Mouse (Mus musculus): ENCODE data around the gene Aff3. TPM values are rescaled to one million over a fixed set of nuclear protein-coding genes. Genes with fewer than 3 reads are reported as not detected.

Aff3 gene
- total RNA-seq, 2 experiments from 2014 or later: 3.7 to 4.6 TPM

DNA sequence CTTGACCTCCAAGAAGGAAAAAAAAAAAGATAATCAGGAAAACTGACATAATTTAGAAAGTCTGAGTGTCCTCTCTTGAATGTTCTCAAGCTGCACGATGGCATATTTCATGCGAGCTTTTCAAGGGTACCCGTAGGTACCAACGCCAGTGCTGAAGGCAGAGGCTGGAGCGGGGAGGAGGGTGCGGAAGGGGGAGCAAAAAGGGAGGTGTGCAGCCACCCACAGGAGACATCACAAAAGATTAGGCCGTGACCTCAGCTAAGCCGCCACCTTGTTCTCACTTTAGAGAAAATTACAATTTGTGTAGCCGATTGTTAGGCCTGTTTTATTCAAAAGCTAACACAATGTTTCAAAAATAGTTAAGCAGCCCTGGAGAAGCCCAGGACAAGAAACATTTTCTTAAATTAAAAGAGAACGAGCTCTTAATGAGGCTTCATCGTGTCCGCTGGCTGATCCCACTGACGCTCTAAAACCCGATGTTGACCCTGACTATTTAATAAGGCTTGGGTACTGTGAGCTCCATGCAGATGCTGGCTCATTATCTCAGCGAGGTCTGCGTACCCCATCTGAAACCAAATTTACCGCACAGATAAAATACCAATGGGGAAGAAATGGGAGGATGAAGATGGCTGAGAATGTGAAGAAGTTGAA, 274.4 kb downstream of the Aff3 start:
- no peak for DNase-seq

DNA sequence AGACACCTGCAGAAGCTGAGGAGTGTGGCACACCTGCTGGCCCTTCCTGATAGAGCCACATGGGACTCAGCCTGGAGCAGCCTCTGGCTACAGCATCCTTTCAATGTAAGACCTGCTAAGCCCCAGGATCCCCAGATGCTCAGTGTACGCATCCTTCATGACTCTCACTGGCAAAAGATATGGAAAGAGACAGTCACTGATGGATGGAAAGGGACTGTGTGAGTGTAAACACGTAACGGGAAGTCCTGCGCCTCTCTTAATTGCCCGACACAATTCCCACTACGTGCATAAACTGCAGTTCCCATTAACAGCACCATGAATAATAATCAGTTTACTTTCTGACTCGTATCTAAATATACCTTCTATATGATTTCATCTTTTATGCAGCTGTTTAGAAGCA, 275.2 kb downstream of the Aff3 start:
- no peak for DNase-seq

DNA sequence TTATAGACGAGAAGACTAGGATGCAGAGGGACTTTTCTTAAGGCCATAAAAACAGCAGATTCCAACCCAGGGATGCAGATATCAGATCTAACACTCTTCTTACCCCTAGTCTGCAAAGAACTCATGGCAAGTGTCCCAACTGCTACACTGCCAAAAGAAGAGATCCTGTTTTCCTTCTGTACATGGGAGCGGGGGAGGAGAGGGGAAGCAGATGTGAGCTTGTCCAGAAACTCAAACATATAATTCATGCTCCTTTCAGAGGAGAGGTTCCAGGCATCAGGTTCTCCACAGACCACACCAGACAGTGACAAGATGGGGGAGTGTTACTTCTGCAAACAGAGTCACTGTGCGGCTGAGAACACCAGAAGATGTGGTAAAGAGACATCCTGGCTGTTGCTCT, 276.3 kb downstream of the Aff3 start:
- DNase-seq: no peak

DNA sequence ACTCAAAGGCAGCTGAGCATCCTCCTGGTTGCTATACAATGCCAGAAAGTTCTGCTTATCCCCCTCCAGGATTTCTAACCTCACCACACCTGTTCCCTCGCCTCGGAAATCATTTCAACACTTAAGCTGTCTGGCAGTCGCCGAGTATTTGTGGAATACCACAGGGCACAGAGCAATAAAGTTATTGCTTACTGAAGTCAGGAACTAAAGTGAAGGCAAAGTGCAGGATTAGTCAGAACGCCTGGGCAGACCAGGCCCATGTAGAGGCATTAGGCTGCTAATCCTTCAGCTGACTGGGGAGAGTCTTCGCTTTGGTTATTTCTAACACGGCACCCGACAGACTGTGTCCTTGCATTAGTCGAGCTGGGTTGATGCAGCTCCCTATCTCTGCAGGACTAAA, 277.3 kb downstream of the Aff3 start:
- DNase-seq: no peak

DNA sequence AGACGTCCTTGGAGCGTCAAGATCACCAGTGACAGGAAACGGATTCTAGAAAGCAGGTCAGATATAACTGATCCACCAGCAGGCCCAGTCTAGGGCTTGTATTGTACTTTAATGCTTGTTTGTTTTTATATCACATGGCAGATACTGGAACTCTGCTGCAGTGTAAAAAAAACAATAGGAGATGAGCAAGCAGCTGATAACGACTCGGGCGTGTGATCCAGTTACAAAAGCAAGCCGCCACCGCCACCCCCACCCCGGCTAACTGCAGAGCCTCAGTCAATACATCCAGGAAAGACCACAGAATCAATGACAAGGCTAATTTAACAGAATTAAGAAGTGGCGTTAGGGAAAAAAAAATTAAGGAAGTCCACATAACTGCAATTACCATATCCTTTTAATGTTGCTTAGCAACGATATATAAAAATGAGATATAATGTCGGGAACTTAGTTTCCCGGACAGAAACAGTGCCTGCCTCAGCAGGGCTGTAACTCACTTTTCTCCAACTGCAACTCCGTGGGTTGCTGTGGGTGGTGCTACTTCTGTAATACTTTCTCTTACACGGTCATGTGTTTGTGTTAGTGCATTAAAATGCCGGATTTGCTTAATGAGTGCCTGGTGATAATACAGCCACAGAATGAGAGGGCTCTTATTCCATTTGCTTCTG, 280.2 kb downstream of the Aff3 start:
- no peak for DNase-seq

DNA sequence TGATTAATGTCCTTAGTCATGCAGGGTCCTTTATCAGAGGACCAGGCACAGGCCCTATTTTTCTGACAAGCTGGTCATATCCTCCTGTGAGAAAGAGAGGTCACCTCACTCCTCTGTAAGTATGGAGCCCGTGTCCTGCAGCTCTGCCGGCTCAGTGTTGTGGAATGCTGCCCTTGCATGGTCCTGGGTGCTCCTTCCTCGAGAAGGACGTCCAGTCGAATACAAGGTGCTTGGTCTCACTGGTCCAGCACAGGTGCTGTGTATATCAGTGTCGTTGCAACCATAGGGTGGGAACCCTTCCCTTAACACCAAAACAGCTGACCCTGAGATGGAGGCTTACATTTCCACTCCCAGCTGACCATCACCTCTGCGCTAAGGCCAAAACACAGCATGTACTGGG, 280.7 kb downstream of the Aff3 start:
- no peak for DNase-seq

DNA sequence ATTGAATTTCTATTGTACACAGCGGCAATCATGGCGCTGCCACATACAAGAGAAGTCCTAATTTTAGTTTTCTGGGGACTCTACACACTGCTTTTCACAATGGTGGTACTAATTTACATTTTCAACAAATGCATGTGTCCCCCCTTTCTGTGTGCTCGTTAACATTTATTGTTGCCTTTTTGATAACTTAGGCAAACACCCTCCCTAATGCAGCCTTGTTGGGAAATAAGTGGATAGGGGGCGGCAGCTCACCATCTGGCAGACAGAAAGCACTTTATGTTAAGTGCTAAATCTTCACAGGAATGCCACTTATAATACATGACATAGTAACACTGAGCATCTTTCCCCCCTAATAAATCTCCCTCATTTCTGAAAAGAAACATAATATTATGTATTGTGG, 282.1 kb downstream of the Aff3 start:
- no peak for DNase-seq

DNA sequence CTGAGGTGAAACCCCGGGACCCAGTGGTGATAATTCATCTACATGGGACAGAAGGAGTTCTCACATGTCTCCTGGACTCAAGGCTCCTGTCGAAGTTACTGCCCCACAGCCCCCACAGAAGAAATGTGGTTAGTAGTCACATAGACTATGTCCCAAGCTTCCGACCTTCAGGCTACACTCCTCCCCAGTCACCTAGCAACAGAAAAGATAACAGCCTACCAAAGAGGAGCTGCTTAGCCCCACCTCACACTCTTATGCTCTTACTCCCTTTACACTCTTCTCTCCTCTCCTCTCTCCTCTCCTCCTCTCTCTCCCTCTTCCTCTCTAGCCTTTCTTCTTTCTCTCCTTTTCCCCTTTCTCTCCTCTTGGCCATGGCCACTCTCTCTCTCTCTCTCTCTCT, 286.8 kb downstream of the Aff3 start:
- no peak for DNase-seq

DNA sequence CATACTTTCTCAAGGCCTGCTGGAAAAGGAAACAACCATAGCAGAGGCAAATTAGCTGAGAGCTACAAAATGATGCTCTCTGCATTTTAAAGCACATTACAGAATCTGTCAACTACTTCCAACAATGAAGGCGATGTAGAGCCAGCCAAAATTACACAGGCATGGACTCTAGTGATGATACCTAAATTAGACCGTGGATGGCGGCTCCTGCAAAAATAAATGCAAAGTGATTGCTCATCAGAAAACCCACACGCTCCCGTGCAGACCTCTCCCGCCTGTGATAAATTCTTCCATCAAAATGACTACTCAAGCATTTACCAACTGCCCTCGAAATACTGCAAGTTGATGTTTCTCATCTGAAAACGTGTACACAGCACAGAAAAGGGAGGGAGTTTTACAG, 295.6 kb downstream of the Aff3 start:
- DNase-seq: no peak

DNA sequence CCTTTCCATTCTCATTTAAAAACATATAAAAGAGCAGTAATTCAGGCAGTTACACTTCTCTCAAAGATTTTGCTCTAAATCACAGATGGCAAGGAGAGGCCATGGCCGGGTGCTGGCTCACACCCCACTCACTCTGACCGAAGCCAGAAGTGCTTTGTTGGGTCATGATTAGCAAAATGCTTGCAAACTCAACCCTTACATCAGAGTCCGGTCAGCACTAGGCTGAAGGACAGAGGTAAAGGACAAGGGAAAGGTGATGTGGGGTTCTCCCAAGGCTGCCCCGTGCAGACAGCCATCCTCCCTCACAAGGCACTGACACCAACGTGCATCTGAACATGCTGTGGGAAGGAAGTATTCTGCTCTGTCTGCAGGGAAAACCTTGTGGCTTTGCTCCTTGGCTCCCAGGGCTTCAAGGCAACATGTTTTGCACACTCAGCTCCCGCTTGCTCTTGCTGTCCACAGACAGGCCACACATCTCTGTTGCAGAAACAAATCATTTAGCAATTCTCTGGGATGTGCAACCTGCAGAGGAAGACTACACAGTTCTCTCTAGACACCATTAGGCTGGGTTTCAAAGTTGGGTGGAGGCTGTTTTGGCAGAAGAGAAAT, 296.6 kb downstream of the Aff3 start:
- DNase-seq: peak; percentile 14 to 63

DNA sequence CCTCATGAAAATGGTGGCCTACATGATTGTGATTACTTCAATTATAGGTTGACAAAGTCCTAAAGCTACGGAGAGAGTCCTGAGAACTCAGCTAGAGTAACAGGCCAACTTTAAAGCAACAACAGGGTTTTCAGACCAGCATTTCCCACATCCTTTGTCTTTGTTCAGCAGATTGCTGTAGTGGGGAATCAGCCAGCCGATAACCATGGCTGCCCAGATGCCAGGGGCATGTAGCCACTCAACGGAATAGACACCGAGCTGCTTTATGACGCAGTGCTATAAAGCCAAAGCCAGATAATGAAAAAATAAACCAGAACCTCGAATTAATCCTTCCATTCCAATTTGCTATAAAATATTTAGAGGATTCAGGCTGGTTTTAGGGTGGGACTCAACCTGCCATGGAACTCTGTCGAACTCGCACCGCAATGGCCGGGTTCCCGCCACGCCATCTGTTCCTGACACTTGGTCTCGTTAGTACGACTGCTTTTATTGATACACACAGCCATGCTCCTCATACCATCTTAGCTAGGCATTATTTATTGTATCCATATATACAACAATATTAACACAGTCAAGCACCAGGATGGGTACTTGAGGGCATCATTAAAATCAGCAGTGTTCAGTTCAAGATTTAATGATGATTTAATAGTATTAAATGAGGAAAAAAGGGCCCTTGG, 297.2 kb downstream of the Aff3 start:
- DNase-seq: no peak

DNA sequence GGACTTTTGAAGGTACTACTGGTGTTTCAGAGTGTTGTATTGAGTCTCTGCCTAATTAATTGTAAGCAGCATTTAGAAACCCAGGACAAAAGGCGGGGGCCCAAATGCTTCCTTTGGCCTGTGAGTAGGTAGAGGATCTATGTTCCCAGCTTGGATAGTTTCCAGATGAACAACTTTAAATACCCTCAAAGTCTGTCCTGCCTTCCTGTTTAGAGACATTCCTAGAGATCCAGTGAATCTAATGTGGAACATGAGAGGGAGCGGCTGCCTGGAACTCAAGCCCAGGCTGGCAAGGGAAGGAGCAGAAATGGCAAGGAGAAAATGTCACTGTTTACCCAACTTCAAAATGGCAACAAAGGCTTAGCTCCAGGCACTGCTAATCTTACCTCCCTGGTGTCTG, 300.9 kb downstream of the Aff3 start:
- DNase-seq: no peak

DNA sequence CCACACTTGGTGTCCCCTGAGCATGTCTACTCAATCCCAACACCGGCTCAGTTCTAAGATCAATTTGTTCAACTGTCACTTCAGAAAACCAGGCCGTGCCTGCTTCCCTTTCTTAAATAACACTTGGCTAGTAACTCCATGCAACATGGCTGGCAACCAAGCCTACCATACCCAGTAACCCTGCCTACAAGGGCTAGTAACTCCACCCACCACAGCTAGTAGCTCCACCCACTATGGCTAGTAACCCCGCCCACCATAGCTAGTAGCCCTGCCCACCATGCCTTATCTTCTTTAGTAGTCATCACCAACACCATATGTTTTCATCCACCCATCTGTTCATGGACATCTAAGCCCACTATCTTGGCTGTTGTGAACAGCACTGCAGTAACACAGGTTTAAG, 302.5 kb downstream of the Aff3 start:
- no peak for DNase-seq

DNA sequence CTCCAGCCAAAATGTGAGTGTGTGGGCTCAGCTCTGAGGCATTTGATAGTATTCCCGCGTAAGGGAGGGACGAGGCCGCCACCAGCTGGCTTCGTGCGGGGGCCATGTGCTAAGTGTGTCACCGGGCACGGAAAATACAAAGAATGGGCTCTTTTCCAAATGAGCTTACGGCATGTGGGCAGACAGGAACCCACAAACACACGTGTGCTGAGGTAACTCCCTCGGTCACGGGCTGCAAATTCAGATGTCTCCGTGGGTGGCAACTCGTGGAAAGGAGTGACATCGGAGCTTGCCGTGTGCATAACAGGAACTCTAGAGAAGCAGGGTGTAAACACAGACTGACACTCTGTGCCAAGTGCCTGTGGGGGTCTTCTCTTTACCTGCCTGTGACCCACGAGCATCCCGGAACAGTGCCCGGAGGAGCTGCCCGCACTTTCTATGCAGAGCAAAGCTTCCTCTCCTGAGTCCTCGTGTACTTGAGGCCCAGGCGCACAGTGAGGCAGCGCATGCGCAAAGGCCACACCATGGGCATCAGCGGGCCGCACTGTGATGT, 305.9 kb downstream of the Aff3 start:
- DNase-seq: no peak

DNA sequence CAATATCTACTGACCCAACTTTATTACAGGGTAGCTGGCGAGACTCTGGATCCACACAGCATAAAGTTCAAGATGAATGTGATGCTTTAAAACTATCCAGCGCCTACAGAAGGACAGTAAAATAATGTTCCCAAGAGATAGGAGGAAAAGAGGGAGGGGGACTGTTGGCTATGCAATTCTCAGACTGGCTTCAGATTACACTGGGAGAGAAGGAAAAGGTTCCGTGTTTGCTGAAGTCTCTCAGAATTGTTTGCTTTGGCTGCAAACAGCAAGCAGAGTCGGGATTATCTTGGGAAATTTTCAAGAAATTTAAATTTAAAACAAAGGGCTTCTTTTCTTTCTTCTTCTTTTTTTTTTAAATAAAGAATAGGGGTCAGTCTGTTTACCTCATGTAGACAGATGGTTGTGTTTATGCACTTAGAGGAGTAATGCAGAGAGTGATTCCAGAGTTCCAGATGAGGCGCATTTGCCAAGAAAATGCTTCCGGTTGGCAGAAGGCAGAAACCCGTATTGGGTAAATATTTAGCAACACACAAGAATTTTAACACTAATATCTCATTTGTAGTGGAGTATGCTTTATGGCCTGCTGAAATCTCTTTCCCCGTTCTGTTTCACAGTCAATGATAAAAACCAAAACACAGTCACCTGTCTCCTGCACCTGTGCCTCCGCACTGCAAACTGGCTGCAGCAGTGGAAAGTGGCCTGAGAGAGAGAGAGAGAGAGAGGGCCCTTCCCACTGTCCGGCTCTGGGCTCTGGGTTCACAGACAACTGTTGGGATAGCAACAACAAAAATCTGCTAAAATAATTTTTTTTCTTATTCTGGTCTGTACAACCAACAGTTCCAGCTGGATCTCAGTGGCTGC, 306.6 kb downstream of the Aff3 start:
- DNase-seq: peak in 1 of 2 experiments; percentile 29

DNA sequence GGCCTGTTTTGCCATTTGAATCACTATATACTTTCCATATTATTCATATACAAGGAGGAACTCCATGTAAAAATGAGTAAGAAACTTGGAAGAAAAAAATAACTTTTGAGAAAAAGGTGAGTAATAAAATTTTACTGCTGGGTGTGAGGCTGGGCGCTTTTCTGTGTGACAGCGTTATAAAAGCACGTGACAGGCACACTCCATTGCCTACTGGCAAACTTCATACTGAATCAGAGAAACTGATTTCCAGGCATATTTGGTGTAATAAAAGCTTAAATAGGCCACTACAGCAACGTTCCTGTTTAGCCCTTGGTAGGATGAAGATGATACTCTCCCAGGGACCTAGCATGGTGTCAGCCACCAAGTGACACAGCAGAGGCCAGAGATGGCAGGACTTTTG, 310.2 kb downstream of the Aff3 start:
- no peak for DNase-seq

DNA sequence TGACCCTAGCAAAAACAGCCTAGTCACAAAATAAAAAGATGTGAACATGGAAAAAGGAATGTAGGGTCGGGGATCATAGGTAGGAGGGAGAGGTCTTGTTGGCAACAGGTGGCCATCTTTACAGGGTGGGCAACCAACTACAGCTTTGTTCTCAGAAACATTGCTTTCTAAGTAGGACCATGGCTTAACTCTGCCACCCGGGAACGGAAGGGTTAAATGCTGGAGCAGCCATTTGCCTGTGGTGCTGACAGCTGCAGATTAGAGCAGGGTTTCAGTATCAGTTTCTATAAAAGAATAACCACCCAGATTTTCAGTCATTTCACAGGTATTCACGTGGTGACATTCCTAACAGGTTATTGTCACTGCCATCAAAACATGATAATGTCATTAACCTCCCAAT, 317.4 kb downstream of the Aff3 start:
- no peak for DNase-seq

DNA sequence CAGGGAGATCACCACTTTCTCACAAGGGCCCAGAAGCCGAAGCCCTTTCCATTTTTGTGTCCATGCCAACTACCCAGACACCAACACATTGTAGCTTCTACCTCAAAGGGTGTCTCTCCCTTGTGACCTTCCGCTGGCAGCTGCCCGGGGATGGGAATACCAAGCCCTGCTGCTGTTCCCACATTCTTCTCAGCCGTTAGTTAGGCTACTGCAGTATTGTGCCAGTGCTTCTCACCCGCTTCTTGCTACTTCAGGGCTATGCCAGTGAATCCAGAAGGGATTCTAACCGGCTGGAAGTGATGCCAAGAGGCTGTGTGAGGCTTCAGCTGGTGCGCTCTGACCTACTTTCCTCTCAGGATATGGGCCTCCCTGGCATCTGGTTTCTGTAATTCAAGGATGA, 330.5 kb downstream of the Aff3 start:
- DNase-seq: peak; percentile 2 to 19

DNA sequence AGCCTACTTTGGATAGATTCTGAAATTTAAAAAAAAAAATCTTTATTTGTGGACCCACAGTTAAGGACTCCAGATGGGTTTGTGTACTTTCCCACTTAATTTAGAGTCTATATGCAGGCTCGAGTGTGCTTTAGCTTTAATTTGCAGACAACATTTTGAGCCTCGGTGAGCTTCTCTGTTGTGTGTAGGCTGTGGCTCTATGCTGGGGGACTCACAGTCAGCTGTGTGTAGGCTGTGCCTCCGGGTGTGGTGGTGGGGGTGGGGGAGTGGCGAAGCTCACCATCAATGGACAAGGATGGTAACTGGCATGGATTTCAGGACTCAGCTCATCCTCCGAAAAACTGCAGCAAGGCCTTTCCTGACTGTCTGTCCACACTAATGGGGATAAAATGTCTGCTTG, 331.8 kb downstream of the Aff3 start:
- DNase-seq: no peak

DNA sequence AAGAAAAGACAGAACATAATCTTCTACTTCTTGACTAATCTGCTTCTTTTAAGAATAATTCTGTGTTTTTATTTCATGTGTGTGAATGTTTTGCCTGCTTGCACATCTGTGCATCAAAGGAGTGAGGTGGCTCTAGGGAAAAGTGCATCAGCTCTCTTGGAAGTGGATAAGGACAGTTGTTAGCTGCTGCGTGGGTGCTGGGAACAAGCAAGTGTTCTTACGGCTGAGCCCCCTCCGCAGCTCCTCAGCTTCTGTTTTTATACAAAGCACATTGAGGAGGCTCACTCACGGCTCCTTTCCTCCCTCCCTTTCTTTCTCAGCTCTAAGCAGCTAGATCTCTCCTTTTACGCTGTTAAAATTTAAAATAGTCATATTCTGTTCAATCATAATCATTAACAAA, 340.5 kb downstream of the Aff3 start:
- DNase-seq: no peak

DNA sequence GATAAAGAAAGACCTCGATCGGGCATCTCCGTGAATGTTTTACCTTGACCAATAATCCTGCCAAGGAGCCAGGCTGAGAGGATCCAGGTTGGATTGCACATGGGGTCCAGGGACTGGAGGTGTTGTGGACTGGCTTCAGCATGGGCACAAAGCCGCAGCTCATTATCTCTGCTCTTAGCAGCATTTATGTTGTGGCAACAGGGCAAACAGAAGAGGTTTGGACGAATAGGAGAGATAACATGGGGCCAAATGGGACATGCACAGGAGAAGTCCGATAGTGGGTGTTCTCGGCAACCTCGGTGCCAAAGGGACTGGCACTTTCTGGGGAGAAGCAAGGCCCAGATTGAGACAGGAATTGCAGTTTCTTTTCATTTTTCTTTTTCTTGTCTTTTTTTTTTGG, 342.9 kb downstream of the Aff3 start:
- no peak for DNase-seq

DNA sequence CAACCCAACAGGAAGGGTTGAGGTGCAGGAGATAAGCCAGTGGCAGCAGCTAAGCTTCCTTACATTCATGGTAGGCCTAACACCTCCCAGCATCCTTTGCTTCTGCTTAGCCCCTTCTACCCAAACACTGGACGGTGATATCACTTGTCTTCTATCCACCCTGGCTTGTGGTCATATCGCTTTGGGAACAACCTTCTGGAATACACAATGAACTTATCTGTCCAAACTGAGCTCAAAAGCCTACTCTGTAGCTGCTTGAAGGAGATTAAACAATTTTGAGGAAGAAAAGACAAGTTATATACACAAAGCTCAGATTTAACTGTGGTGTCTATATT, 343.8 kb downstream of the Aff3 start:
- no peak for DNase-seq
